Mouse (Mus musculus): Measurements from ENCODE around the gene G3bp2. TPM values are rescaled to one million over a fixed set of nuclear protein-coding genes. Genes with fewer than 3 reads are reported as not detected.

G3bp2 gene
- polyA plus RNA-seq, 1 experiment = 82.6 TPM

GRCm38 (mm10) chr5:92009827-92010226 lies 73.7 kb downstream of the G3bp2 start:
- Histone ChIP-seq H3K4me1 (ENCODE audit: control insufficient read depth, insufficient read depth, insufficient read length, low read length) (no peaks in the 10 kb centered on the region), H3K4me3 (ENCODE audit: insufficient read depth, low read depth, low read length) (no peak overlapping the region), H3K27ac (replicated peaks; ENCODE audit: low read depth, low read length) (no peak overlapping the region)

- Histone ChIP-seq H3K27ac (replicated peaks; ENCODE audit: low read depth, low read length) (no peak overlapping the region), H3K4me1 (ENCODE audit: control insufficient read depth, insufficient read depth, insufficient read length, low read length) (no peaks in the 10 kb centered on the region), H3K4me3 (ENCODE audit: insufficient read depth, low read depth, low read length) (no peak overlapping the region)
These were observed 80.5 kb downstream of the G3bp2 start for GRCm38 (mm10) chr5:92003011-92003410.

Other genes with a start within 250 kb of the G3bp2 start
- 30.5 and 36.6 TPM in 2 replicates for gene Rchy1, start 120.7 kb downstream of the G3bp2 start, polyA plus RNA-seq (2012; ENCODE audit: insufficient read depth, insufficient read length, missing spikeins)
- not detected in 2 replicates for gene Odaph, start 96.2 kb downstream of the G3bp2 start, polyA plus RNA-seq (2012; ENCODE audit: insufficient read depth, insufficient read length, missing spikeins)
- 6.4 and 7.1 TPM in 2 replicates for gene Cdkl2, start 39.8 kb downstream of the G3bp2 start, polyA plus RNA-seq (2012; ENCODE audit: insufficient read depth, insufficient read length, missing spikeins)
- gene Uso1, start 54.2 kb upstream of the G3bp2 start, polyA plus RNA-seq (2012; ENCODE audit: insufficient read depth, insufficient read length, missing spikeins) = 36.8 and 41.5 TPM in 2 replicates
- not detected in 2 replicates for gene U90926, start 131.7 kb upstream of the G3bp2 start, polyA plus RNA-seq (2012; ENCODE audit: insufficient read depth, insufficient read length, missing spikeins)
- gene Ppef2, start 172.6 kb upstream of the G3bp2 start, polyA plus RNA-seq (2012; ENCODE audit: insufficient read depth, insufficient read length, missing spikeins) = 0.99 TPM in 1 of 2 replicates, not detected in the other
- gene Naaa, start 194.5 kb upstream of the G3bp2 start, polyA plus RNA-seq (2012; ENCODE audit: insufficient read depth, insufficient read length, missing spikeins) = 18.1 and 22.8 TPM in 2 replicates
- gene Sdad1, start 226.8 kb upstream of the G3bp2 start, polyA plus RNA-seq (2012; ENCODE audit: insufficient read depth, insufficient read length, missing spikeins) = 4.2 and 5.8 TPM in 2 replicates
- gene Cxcl9, start 244.4 kb upstream of the G3bp2 start, polyA plus RNA-seq (2012; ENCODE audit: insufficient read depth, insufficient read length, missing spikeins) = 15.5 and 47.1 TPM in 2 replicates
- 163 and 220 TPM in 2 replicates for gene Art3, start 248.1 kb upstream of the G3bp2 start, polyA plus RNA-seq (2012; ENCODE audit: insufficient read depth, insufficient read length, missing spikeins)

Data from brown adipose tissue, adult 24 weeks (tissue).